Mouse (Mus musculus) adrenal gland, postnatal 25 days (tissue): ENCODE results near the gene Prkce. TPM values are rescaled to one million over a fixed set of nuclear protein-coding genes. Genes with fewer than 3 reads are reported as not detected.

Experiments
- DNase-seq: peaks from one replicate; pipeline ENCODE4 v3.0.0; 2021; ENCODE audit warnings: mixed read lengths
- total RNA-seq: library from RNA; stranded (reverse); gene quantifications from 2 replicates; pipeline ENCODE4 v1.2.3, GENCODE M21; 2021

Gene Prkce
- total RNA-seq, 1 experiment from 2014 or later, result 25.8 TPM

GRCm38 (mm10) chr17:86261067-86261466 lies 93.5 kb downstream of the Prkce start:
- no peak for DNase-seq

DNA sequence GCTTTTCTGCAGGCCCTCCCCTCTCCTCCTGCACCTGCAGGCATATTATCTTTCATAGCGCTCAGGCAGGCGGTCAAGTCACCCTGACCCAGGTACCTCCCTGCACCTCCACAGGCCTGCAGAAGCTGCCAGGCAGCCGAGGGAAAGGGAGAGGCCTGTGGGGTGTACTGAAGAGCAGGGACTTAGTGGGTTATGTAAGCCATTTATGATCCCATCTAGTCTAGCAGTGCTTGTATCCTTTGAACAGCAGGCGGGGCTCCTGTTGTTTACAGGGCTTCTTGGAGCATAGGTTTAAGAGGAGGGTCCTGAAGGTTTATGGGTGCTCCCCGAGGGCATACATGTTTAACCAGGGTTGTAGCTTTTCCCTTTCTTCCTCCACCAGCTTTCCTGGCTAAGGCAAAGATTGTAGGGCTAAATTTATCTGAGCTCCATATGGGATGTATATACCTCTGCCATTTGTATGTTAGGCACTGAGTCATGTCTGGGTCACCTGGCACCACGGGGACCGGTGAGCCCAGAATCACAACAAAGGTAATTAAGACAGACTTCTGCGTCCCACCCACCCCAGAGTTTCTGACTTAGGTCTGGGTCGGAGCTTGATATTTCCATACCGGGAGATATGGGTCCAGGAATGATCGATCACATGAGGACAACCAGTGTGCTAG lies 96.5 kb downstream of the Prkce start:
- no peak for DNase-seq

DNA sequence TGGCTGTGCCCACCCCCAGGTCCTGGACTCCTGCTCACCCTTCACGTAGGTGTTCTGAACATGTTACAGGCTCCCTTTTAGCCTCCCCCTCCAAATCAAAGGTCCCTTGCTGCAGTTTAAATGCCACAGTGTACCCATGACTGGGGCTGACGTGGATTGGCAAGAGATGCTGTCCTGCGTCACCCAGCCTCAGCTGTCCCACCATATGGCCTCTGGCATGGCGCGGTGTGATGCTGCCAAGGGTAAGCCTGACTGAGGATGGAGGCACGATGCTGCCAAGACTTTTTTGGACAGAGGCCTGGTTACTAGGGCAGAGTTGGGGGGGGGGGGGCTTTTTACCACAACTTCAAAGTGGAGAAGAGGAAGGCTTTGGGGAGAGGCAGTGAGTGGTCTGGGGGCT lies 98.5 kb downstream of the Prkce start:
- DNase-seq, result no peak

GRCm38 (mm10) chr17:86267126-86267760 lies 99.7 kb downstream of the Prkce start:
- DNase-seq, result no peak

DNA sequence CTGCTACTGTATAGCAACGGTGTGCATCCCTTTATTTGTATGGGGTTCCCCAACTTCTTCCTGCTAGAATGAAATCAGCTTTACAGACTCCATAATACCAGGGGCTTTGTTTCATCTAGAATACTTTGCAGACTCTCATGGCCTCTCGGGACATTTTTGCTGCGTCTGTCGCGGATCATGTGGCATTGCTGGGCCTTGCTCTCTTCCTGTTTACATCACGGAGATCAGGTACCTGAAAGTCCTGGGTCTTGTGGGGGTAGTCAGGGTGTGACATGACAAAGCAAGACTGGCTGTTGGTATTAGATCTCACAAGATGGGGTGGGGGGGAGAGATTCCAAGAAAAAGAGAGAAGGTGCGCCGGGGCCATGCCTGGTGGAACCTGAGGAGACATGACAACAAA lies 102.1 kb downstream of the Prkce start:
- DNase-seq, result no peak

DNA sequence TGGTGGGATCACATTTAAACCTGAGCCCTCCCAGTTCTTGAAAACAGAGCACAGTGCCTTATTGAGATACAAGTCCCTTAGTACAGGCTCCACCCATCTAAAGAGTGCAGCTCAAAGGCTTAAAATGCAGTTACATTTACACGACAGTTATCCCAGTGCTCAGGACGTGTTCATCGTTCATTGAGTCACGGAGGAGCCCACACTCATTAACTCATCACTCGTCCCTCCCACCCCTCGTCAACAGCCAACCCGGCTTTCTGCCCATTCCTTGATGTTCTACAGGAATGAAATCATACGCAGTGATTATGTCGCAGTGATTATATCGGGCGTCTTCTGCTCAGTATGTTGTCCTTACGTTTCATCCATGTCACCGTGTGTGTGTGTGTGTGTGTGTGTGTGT lies 102.9 kb downstream of the Prkce start:
- no peak for DNase-seq

DNA sequence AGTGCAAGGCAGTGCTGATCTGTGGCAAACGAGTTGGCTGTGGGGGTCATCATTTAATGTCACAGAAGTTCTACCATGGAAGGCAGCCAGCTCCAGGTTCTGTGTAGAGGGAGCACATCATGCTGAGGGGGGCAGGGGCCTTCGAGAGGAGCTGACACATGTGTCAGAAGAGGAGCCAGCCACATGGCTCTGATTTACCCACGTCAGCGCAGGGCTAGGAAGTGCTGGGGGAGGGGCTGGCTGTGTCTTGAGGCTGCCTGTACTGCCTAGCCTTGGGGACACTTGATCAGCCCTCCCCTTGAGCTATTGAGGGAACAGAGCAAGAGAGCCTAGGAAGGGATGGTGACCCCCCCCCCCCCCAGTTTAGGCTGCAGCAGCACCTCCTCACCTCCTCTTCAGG lies 103.7 kb downstream of the Prkce start:
- no peak for DNase-seq

DNA sequence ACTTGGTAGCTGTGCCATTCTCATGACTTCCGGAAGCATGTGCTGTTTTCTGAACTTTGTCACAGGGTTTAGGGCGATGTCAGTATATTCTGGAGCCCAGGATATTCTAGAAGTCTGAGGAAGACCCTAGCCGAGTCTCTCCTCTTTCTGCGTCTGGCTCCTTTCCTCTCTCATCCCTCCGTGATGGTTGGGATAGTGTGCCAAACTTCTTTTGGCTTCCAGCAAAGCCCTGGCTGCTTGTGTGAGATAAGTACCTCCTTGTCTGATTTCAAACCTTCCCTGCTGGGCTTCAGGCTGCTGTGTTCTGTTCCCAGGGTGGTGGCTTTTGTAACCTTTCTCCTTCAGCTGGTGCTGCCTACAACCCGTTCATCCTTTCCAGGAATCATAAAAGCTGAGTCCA lies 105.4 kb downstream of the Prkce start:
- no peak for DNase-seq

GRCm38 (mm10) chr17:86273566-86274349 lies 106.2 kb downstream of the Prkce start:
- DNase-seq, result no peak

DNA sequence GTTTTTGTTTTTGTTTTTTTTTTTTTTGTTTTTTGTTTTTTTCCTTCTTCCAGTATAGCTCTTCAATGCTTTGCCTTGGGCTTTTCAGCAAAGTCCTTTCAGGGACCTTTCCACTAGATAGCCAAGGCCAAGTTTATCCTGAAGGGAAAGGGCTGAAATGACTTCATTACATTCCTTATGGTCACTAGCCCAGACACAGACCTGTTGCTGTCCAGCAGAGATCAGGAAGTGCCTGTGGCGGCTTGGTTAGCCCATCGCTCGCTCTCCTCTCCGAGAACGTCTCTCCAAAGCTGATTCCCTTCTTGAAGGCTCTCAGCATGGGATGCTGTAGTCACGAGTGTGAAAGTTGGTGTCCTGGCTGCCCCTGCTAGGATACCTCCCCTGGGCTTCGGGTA lies 106.8 kb downstream of the Prkce start:
- DNase-seq, result no peak

GRCm38 (mm10) chr17:86276381-86276780 lies 108.8 kb downstream of the Prkce start:
- no peak for DNase-seq

GRCm38 (mm10) chr17:86277032-86277798 lies 109.6 kb downstream of the Prkce start:
- no peak for DNase-seq

DNA sequence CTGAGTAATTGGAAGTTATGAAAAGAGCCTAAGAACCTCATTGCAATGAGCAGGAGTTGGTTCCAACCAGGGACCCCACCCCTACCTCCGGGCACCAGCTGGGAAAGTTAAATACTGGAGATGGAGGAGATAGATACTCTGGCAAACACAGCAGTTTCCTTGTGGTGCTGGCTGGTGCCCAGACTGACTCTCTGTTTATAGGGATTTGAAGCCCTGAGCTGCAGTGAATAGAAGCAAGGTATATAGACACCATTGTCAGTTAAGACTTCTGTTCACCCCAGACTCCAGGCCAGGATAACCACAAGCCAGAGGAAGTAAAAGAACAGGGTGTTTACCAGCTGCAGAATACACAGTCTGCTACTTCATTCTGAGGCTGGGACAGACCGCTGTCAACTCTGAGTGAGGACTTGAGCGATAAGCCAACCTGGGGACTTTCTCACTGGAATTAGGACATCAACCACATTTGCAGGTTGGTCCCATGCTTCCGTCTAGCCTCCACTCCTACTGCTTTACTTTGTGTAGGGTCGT lies 110.5 kb downstream of the Prkce start:
- DNase-seq, result no peak

- DNase-seq, result no peak
Observed at GRCm38 (mm10) chr17:86279751-86280150, 112.2 kb downstream of the Prkce start.

- DNase-seq, result no peak
Observed at GRCm38 (mm10) chr17:86283741-86284140, 116.2 kb downstream of the Prkce start.

DNA sequence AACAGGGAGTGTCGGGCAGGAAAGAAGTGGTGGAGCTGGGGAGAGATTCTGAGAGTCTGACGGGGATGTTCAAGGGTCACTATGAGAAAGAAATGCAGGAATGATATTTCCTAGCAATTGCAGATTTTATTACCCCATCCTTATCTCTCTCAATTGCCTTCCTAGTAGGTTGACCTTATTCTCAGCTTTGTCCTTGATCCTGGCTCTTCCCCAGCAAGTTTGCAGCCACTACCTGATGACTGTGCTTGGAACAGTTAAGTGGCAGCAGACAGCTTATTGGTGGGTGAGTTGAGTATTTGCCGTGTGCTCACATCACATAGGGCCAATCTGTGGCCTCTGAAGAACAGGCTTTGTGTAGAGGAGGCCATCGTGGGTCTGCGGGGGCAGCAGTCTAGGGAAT lies 117.5 kb downstream of the Prkce start:
- DNase-seq, result no peak

GRCm38 (mm10) chr17:86286747-86287271 lies 119.2 kb downstream of the Prkce start:
- DNase-seq, result peak; percentile 76

DNA sequence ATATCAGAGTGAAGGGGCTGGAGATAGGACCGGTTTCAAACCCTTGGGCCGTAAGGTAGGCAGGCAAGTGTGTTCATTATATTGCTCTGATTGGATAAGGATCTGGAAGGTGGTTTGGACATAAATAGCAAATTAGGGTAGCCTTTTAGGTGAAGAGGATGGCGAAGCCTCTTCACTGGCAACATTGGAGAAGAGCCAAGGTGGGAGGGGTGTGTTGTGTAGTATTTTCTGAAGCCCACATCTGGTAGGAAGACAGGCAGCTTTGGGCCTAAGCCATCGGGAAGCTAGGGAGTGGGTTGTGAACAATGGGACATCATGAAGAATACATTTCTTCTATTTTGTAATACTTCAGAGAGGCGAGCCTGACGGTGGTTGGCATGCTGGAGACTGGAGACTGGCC lies 125.1 kb downstream of the Prkce start:
- no peak for DNase-seq

DNA sequence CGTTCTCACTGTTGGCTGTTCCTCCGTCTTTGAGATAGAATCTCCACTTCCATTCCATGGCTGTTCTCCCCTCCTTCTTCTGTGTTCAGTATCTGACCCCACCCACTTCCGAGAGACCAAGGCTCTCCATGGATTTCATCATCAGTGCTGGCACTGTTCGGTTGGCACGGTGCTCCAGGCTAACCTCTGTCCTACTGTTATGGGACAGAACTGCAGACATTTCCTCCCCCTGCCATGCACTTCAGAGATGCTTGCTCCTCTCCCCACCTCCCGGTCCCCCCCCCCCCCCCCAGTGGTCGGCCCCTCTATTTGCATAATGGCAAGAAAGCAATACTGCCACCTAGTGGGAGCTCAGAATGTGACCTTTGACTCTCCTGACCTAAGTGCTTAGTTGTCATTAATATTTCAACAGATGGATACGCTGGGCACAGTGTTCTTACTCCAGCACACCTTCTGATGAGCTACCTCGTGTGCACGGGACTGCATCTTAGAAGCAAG lies 125.7 kb downstream of the Prkce start:
- DNase-seq, result peak; percentile 59

DNA sequence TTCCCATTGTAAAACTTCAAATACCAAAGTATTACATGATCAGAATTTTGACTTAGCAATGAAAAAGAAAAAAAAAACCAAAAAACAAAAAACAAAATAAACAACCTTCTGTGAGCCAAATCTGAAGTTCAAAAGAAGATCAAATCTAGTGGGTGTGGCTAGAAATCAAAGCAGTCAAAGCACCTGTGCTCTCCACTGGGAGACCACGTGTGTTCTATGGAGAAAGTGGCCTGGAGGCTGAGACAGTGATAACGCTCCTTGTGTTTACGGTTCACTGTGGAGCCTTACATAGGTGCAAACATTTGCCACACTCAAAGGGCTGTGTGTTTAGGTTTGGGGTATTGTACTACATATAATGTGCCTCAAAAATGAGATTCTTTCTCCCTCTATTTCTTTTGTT lies 132.0 kb downstream of the Prkce start:
- DNase-seq, result no peak

DNA sequence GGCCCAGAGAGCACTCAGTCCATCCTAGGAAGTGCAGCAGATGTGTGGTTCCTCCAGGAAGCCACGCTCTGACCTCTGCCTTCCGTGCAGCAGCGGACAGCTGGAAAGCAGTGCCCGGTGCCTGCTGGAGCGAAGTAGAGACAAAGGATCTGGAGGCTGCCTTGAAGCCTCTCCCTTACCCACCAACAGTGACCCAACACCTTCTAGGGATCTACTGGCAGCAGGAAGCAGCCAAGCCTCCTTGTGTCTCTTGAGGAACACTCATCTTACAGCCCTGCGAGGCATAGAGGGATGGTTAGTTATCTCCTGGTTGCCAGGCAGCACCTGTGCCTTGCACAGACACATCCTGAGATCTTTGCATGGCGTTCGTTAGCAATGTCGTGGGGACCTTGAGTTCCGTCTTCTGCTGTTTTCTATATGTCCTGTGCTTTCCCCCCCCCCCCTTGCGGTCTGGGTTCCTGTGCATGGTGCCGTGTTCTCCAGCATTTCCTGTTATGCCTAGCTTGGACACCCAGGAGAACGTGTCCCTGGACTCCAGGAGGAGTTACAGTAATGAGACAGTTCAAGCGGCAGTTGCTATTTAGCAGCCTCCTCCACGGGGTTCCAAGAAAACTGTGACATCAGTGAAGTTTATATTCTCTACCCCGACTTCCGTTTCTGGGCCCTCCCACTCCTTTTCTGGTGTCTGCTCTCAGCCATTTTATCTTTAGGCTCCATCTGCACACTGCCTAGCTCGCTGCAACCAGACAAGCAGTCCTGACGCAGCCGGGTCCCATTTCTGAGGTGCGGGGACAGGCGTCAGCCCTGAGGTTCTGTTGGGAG lies 133.4 kb downstream of the Prkce start:
- no peak for DNase-seq
